Mouse (Mus musculus): Measurements from ENCODE around the gene Hpgd. TPM values are rescaled to one million over a fixed set of nuclear protein-coding genes. Genes with fewer than 3 reads are reported as not detected.
A peak's percentile ranks its signal among the peaks of the same experiment; 100 is the strongest.

The Hpgd gene
- total RNA-seq, 2 experiments from 2014 or later = 3.0 to 3.6 TPM

DNA sequence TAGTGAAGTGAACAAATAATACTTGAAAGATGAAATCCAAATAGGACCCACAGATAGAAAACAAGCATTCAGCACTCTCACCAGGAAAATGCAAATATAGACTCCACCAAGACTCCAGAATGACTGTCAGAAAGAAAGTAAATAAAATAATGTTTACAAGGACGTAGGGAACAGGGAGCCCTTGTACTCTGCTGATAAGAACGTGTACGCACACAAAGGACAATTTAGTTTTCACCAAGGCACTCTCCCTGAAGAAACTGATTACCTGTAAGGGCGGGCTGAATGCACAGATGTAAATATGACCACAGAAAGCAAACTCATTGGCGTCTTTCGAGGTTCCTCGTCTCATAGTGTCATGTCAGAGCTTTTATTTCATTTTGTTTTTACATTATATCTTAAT lies 10.2 kb downstream of the Hpgd start:
- intact Hi-C loops (cut with DNase I) = no loop called here

DNA sequence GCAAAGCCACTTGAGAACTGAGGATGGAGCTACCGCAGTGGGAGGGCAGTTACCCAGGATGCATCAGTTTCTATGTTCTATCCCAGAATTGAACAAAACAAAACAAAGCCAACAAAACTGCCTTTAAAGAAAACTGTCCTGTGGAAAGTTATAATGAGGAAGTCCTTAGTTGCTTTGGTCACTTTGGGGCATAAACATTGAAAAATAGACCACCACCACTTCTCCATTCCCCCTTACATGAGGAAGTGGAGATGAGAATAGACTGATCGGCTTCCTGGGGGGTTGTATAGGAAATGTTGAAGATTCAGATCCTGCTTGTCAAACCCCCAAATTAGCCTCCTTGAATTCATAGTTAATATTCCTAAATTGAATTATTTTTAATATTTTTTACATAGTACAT lies 19.2 kb downstream of the Hpgd start:
- intact Hi-C loops (cut with DNase I) = no loop called here
- no peak for DNase-seq (ENCODE audit: extremely low spot score in 1 of 2, low spot score in 2 of 2)

More for the DNA sequence above, 10.2 kb downstream of the Hpgd start:
- DNase-seq (ENCODE audit: extremely low spot score in 1 of 2, low spot score in 2 of 2) = no peak

DNA sequence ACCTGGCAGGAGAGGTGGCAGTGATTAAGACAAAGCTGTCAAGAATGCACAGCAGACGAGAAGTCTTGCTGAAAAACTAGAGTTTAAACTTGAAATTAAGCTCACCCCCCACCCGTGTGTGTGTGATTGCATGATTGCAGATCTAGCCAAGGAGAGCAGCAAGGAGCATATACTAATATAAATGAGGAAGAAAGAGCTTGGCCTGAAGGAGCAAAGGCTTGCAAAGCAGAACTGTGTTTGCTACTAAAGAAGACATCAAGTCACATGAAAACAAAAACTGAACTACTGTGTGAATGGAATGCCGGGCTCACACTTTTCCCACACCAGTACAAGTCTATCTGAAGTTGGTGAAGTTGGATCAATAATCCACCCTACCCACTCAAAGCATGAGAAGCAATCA lies 20.8 kb downstream of the Hpgd start:
- intact Hi-C loops (cut with DNase I) = no loop called here
- no peak for DNase-seq (ENCODE audit: extremely low spot score in 1 of 2, low spot score in 2 of 2)

DNA sequence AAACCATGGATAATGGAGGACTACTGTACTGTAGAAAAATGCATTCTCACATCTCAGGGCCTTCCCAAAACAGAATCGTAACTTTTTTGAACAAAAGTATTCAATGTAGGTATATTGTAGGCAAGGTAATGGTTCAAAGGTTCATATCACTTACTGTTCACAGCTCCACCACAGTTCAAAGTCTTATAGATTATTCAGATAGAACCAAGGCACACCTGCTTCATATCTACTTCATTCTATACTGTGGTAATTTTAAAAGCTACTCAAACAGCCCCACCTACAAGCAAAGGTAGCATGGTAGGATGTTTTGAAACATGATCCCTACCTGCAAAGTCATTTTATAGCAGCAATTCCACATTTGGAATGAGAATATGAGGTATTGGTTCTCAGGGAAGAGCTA lies 28.9 kb downstream of the Hpgd start:
- no peak for DNase-seq (ENCODE audit: extremely low spot score in 1 of 2, low spot score in 2 of 2)

DNA sequence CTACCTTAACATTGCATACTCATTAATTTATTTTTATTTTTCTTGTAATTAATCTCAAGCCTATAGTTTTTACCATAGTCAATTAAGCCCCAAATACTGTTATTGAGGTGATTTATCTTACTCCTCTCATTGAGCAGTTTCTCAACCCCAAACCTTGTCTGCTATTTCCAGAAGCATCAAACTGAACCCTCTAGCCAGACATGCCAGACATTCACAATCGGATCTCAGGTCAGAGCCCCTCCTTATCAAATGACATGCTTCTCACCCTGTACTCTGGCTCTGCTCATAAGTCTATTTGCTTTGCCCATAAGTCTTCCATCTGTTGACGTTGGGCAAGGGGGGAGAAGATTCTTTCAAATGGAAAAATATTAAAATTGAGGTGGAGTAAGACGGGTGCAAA lies 33.3 kb downstream of the Hpgd start:
- no peak for DNase-seq (ENCODE audit: extremely low spot score in 1 of 2, low spot score in 2 of 2)
- intact Hi-C loops (cut with DNase I) = no loop called here

More for the DNA sequence above, 28.9 kb downstream of the Hpgd start:
- intact Hi-C loops (cut with DNase I) = no loop called here

DNA sequence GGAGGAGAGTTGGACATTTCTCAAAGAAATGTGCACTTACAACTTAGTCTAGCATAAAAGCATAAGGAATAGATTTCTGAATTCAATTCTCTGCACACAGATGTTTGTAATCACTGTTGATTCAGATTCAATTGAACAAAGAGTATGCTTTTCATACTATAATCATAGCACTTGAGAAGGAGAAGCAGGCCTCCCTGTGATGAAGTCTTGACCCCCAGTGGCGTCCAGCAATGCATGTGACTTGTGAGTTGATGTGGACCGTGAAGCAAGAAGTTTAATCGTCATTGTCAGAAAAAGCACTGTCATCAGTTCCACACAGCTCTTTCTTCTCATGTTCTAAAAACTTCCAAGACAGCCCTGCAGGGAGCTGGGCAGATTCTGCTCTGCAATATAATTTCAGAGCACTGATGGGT lies 33.8 kb downstream of the Hpgd start:
- intact Hi-C loops (cut with DNase I) = no loop called here
- no peak for DNase-seq (ENCODE audit: extremely low spot score in 1 of 2, low spot score in 2 of 2)

DNA sequence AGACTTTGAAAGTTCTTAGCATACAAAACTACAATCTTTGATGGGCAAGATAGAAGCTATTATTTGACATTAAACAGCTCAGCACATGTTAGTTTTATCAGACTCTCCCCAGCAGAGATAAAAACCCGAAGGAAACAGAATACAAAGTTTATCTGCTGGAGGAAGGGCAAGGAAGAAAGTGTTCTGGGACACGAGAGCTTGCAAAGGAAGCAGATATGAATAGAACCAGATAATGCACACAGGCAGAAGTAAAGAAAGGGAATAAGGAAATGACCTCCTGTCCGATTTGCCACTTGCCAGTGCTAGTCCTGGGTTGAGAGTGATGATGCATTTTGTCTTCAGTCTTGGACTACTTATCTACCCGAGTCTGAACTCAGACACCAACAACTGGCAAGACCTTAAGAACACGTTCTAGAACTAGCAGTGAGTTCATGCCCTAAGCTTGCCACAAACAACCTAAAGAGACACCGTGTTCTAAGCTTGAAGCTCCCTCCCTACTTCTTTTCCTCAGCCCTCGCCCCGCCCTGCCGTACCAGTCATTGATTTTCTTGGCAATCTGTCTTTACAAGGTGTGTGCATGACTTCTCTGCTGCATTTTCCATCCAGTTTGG lies 41.1 kb downstream of the Hpgd start:
- DNase-seq (ENCODE audit: extremely low spot score in 1 of 2, low spot score in 2 of 2) = no peak
- intact Hi-C loops (cut with DNase I) = no loop called here

DNA sequence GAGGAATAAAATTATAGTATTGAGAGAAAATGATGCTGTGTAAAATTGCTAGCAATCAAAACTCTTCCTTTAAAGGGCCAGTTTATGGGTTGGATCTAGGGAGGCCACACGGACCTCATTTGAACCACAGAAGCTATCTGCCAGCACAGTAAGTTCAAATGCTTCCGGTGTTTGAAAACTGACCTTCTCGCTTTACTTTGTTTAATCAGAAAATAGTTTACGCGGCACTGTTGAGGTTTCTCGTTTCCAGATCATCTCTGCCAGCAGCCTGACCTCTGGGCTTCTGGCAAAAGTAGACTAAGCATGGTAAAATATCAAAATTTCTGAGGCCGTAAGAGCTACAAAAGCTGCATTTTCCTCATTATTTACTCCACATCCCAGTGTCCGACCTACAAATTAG lies 42.4 kb downstream of the Hpgd start:
- intact Hi-C loops (cut with DNase I) = no loop called here

DNA sequence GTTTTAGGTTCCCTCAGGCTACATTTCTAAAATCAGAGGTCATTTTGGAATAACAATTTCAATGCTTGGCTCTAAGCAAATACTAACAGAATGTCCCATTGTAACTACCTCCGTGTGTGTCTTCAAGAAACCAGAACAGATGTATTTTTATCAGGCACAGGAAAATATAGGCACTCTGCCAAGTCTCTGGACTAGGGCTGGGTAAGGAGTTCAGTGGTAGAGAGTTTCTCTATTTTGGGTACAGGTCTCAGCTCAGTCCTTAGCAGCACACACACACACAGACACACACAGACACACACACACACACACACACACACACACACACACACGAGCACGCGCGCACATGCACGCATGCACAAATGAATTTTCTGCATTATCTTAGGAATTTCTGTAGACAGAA lies 49.1 kb downstream of the Hpgd start:
- DNase-seq (ENCODE audit: extremely low spot score in 1 of 2, low spot score in 2 of 2) = peak in 1 of 2 experiments; percentile 4
- intact Hi-C loops (cut with DNase I) = no loop called here

More for the DNA sequence above, 42.4 kb downstream of the Hpgd start:
- DNase-seq (ENCODE audit: extremely low spot score in 1 of 2, low spot score in 2 of 2) = no peak

DNA sequence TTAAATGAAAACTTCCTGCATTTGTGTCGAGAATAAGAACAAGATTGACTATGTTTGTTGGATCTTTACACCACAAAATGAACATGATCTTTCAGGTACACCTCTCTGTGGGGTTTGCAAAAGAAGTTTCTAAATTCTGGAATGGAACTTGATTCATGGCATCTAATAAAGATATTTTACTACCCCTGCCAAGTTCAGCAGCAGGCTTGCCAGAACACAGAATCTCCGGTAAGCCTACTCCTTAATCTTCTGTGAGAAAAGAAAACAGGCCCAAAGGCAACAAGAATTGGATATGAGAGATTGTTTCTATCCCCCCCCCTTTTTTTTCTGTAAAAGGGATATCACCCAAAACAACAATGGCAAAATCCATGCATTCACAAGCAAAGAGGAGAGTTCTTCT lies 49.6 kb downstream of the Hpgd start:
- no peak for DNase-seq (ENCODE audit: extremely low spot score in 1 of 2, low spot score in 2 of 2)
- intact Hi-C loops (cut with DNase I) = no loop called here

DNA sequence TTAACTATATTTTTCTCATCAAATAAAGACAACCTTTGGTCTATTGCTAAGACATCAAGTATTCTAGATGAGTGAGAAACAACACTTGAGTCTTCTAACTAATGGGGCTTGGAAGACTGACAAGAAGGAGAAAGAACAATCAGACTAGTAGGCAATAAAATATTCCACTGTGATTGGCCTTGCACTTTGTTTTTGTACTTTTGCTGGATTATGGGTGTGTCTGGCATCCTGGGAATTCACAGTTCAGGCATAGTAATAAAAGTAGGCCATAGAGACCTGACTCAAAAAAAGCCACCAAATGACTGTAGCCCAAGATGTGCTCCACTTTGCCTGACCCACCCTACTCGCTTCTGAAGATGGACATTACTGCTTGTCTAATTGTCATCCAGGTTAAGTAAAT lies 50.0 kb downstream of the Hpgd start:
- no peak for DNase-seq (ENCODE audit: extremely low spot score in 1 of 2, low spot score in 2 of 2)
- intact Hi-C loops (cut with DNase I) = no loop called here

DNA sequence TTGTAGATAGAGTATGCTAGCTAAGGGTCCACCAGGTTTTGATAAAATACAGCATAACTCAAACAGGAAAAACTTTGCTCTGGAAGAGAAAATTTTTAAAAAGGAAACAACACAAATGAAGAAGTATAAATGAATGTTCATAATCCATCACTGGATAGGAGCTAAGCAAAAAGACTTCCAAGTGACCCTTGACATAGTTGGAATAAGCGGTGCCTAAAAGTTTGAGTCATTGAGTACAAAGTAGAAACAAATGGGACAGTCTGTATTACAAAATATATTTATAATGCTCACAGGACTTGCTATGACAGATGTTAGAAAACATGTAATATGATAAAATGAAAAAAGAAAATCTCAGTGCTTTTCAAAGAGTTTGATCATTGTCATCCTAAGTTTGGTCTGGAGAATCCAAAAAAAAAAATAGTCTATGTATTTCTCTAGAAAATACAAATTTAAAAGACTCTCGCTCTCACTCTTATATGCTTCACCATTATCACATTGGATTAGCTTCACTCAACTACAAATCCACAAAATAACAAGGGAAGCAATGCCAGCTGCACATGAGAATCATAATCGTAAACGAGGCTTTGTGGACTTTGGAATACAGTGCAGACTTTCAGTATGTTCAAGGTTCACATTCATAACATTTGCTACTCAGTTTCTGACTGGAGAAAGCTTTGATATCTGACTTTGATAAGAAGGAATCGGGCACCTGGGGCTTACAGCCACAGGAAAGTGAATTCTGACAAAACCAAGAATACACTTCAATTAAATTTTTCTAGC lies 51.4 kb downstream of the Hpgd start:
- DNase-seq (ENCODE audit: extremely low spot score in 1 of 2, low spot score in 2 of 2) = no peak
- intact Hi-C loops (cut with DNase I) = no loop called here

DNA sequence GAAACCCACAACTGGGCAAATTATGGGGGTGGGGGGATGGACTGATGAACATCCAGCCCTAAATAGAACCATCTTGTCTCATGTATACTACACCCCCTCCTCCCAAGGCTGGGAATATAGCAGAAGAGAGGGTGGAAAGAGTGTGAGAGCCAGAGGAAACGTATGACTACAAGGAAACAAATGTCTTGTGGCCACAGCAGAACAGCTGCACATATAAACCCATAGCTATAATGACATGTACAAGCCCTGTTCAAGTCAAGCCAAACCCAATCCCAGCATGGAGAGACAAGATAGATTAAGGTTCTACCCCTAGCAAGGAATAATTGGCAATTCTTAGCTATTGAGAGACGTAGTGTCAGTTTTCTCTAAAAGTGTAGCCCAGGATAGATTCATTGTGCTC lies 68.8 kb downstream of the Hpgd start:
- intact Hi-C loops (cut with DNase I) = no loop called here
- DNase-seq (ENCODE audit: extremely low spot score in 1 of 2, low spot score in 2 of 2) = no peak
